Mouse (Mus musculus): ENCODE data around the gene Rpl24. TPM values are rescaled to one million over a fixed set of nuclear protein-coding genes. Genes with fewer than 3 reads are reported as not detected.

Gene Rpl24
- polyA plus RNA-seq, 1 experiment from 2014 or later: 684 TPM

Other genes with a start within 250 kb of the Rpl24 start
- gene Nfkbiz, start 127.4 kb upstream of the Rpl24 start, polyA plus RNA-seq (2016; fragmentation: Nextera tagmentation; extraction: Ambion mirVana): 1.7 and 3.1 TPM in 2 replicates
- 0.58 and 0.95 TPM in 2 replicates for gene Nxpe3, start 71.0 kb upstream of the Rpl24 start, polyA plus RNA-seq (2016; fragmentation: Nextera tagmentation; extraction: Ambion mirVana)
- 10.3 and 10.4 TPM in 2 replicates for gene Cep97, start 31.4 kb upstream of the Rpl24 start, polyA plus RNA-seq (2016; fragmentation: Nextera tagmentation; extraction: Ambion mirVana)
- gene Zbtb11, start 7.6 kb downstream of the Rpl24 start, polyA plus RNA-seq (2016; fragmentation: Nextera tagmentation; extraction: Ambion mirVana): 14.3 and 14.6 TPM in 2 replicates
- 187 and 211 TPM in 2 replicates for gene Pcnp, start 63.5 kb downstream of the Rpl24 start, polyA plus RNA-seq (2016; fragmentation: Nextera tagmentation; extraction: Ambion mirVana)
- 24.8 and 30.2 TPM in 2 replicates for gene Trmt10c, start 71.5 kb downstream of the Rpl24 start, polyA plus RNA-seq (2016; fragmentation: Nextera tagmentation; extraction: Ambion mirVana)
- gene Senp7, start 82.1 kb downstream of the Rpl24 start, polyA plus RNA-seq (2016; fragmentation: Nextera tagmentation; extraction: Ambion mirVana): 22.4 and 23.3 TPM in 2 replicates
- gene Impg2, start 238.0 kb downstream of the Rpl24 start, polyA plus RNA-seq (2016; fragmentation: Nextera tagmentation; extraction: Ambion mirVana): 0.02 and 0.10 TPM in 2 replicates